Mouse (Mus musculus) neural tube, embryonic 14.5 days (tissue): ENCODE results near the gene Sars. TPM values are rescaled to one million over a fixed set of nuclear protein-coding genes. Genes with fewer than 3 reads are reported as not detected.
A peak's percentile ranks its signal among the peaks of the same experiment; 100 is the strongest.

ENCODE experiments used
- ATAC-seq: fragments of 200-750 bp; cut with Nextera tagmentation; 2 replicates; pipeline ENCODE4 v1.8.0; 2017; ENCODE audit warnings: low read depth, mild to moderate bottlenecking, moderate TSS enrichment, moderate library complexity
- H3K27ac ChIP-seq: fragments of 300-500 bp; sonication (generic); 2 replicates; pipeline ENCODE4 v1.5.1; 2014; ENCODE audit warnings: low read depth, mild to moderate bottlenecking, control low read depth, low read length, moderate library complexity, mixed read lengths
- H3K27me3 ChIP-seq: fragments of 300-500 bp; sonication (generic); 2 replicates; pipeline ENCODE4 v1.6.1; 2014; ENCODE audit warnings: low read length; ENCODE audit not compliant: control insufficient read depth, insufficient read depth
- H3K36me3 ChIP-seq: fragments of 300-500 bp; sonication (generic); 2 replicates; pipeline ENCODE4 v1.6.1; 2014; ENCODE audit warnings: low read length, mixed read lengths; ENCODE audit not compliant: control insufficient read depth, insufficient read depth
- H3K4me1 ChIP-seq: fragments of 300-500 bp; sonication (generic); 2 replicates; pipeline ENCODE4 v1.6.1; 2014; ENCODE audit warnings: low read length; ENCODE audit not compliant: control insufficient read depth, insufficient read depth
- H3K4me2 ChIP-seq: fragments of 300-500 bp; sonication (generic); 2 replicates; pipeline ENCODE4 v1.6.1; 2014; ENCODE audit warnings: mild to moderate bottlenecking, low read depth, low read length, control low read depth
- H3K4me3 ChIP-seq: fragments of 300-500 bp; sonication (generic); 2 replicates; pipeline ENCODE4 v1.5.1; 2014; ENCODE audit warnings: low read depth, low read length, control low read depth, mixed read lengths
- H3K9ac ChIP-seq: fragments of 300-500 bp; sonication (generic); replicated peaks from 2 replicates; pipeline ENCODE4 v1.6.1; 2014; ENCODE audit warnings: low read depth, mild to moderate bottlenecking, control low read depth, low read length, mixed read lengths
- H3K9me3 ChIP-seq: fragments of 300-500 bp; sonication (generic); 2 replicates; pipeline ENCODE4 v1.6.1; 2016; ENCODE audit warnings: low read length; ENCODE audit not compliant: control insufficient read depth
- WGBS: fragments of 180-500 bp; shearing (Covaris S2); extraction: QIAGEN DNeasy Blood & Tissue Kit; methylation state at CpG from one replicate; pipeline ENCODE4 v1.1.7; 2014; 5-methylcytosine and 5-hydroxymethylcytosine counted together
- polyA plus RNA-seq: library from polyadenylated mRNA; unstranded; fragments of >200 nt; fragmentation: Nextera tagmentation; extraction: Ambion mirVana; gene quantifications from 2 replicates; pipeline ENCODE4 v1.2.1, GENCODE M21; 2014

The Sars gene
- polyA plus RNA-seq, 1 experiment from 2014 or later = 223 TPM

GRCm38 (mm10) chr3:108458866-108459265 is 13.9 kb upstream of the Sars start:
- H3K27ac ChIP-seq = no peak overlapping the region
- H3K4me3 ChIP-seq = no peak overlapping the region
- H3K27me3 ChIP-seq = no peaks in the 10 kb centered on the region
- no peak for ATAC-seq
- no peaks in the 10 kb centered on the region for H3K36me3 ChIP-seq
- H3K4me1 ChIP-seq = no peaks in the 10 kb centered on the region
- no peak overlapping the region for H3K4me2 ChIP-seq
- 41% methylated on average over 10 of the region's 10 CpGs for WGBS
- no peaks in the 10 kb centered on the region for H3K9me3 ChIP-seq
- H3K9ac ChIP-seq = no peak overlapping the region

GRCm38 (mm10) chr3:108458380-108458779 is 13.4 kb upstream of the Sars start:
- H3K9me3 ChIP-seq = no peaks in the 10 kb centered on the region
- H3K36me3 ChIP-seq = no peaks in the 10 kb centered on the region
- H3K4me3 ChIP-seq = no peak overlapping the region
- no peaks in the 10 kb centered on the region for H3K27me3 ChIP-seq
- H3K4me1 ChIP-seq = no peaks in the 10 kb centered on the region
- no peak overlapping the region for H3K27ac ChIP-seq
- 63% methylated on average over 14 of the region's 14 CpGs for WGBS
- no peak overlapping the region for H3K4me2 ChIP-seq
- ATAC-seq = no peak
- no peak overlapping the region for H3K9ac ChIP-seq

GRCm38 (mm10) chr3:108454172-108454571 is 9.2 kb upstream of the Sars start:
- Histone ChIP-seq H3K27me3 (no peaks in the 10 kb centered on the region), H3K9me3 (no peaks in the 10 kb centered on the region), H3K27ac (no peak overlapping the region), H3K9ac (no peak overlapping the region), H3K4me1 (no peaks in the 10 kb centered on the region), H3K36me3 (no peaks in the 10 kb centered on the region), H3K4me2 (no peak overlapping the region), H3K4me3 (no peak overlapping the region)
- no peak for ATAC-seq
- WGBS = 92% methylated on average over 1 of the region's 1 CpGs

GRCm38 (mm10) chr3:108451969-108452368 is 7.0 kb upstream of the Sars start:
- Histone ChIP-seq H3K4me3 (no peak overlapping the region), H3K36me3 (no peaks in the 10 kb centered on the region), H3K27ac (no peak overlapping the region), H3K9ac (no peak overlapping the region), H3K4me2 (no peak overlapping the region), H3K4me1 (no peaks in the 10 kb centered on the region), H3K27me3 (no peaks in the 10 kb centered on the region), H3K9me3 (no peaks in the 10 kb centered on the region)
- ATAC-seq = no peak
- WGBS = 92% methylated on average over 2 of the region's 2 CpGs

GRCm38 (mm10) chr3:108445366-108445705 is 327 bp upstream of the Sars start:
- peak overlapping the region; percentile 60 for H3K4me3 ChIP-seq
- 15% methylated on average over 6 of the region's 6 CpGs for WGBS
- no peaks in the 10 kb centered on the region for H3K9me3 ChIP-seq
- peak overlapping the region; percentile 60 for H3K27ac ChIP-seq
- no peaks in the 10 kb centered on the region for H3K27me3 ChIP-seq
- peaks cover 3% of the 10 kb centered on the region; the same call in 1 of the 2 replicates for H3K36me3 ChIP-seq
- peak overlapping the region; percentile 97 for H3K4me2 ChIP-seq
- H3K9ac ChIP-seq = peak overlapping the region; percentile 60
- H3K4me1 ChIP-seq = peaks cover 21% of the 10 kb centered on the region
- ATAC-seq = no peak; the same call in 1 of the 2 replicates

- H3K9ac ChIP-seq = peak overlapping the region; percentile 60
- H3K4me2 ChIP-seq = peak overlapping the region; percentile 97
- ATAC-seq = peak; percentile 45; the same call in 1 of the 2 replicates
- peaks cover 21% of the 10 kb centered on the region for H3K4me1 ChIP-seq
- peak overlapping the region; percentile 60 for H3K4me3 ChIP-seq
- peaks cover 3% of the 10 kb centered on the region; the same call in 1 of the 2 replicates for H3K36me3 ChIP-seq
- WGBS = 24% methylated on average over 8 of the region's 8 CpGs
- no peaks in the 10 kb centered on the region for H3K9me3 ChIP-seq
- no peaks in the 10 kb centered on the region for H3K27me3 ChIP-seq
- no peak overlapping the region; the same call in 1 of the 2 replicates for H3K27ac ChIP-seq
Observed at GRCm38 (mm10) chr3:108444029-108444428, 980 bp downstream of the Sars start.

GRCm38 (mm10) chr3:108436380-108436714 is 8.7 kb downstream of the Sars start:
- peaks cover 23% of the 10 kb centered on the region; the same call in 1 of the 2 replicates for H3K36me3 ChIP-seq
- no peaks in the 10 kb centered on the region for H3K9me3 ChIP-seq
- H3K4me2 ChIP-seq = no peak overlapping the region
- no peak overlapping the region for H3K27ac ChIP-seq
- ATAC-seq = no peak
- H3K4me1 ChIP-seq = peaks cover 15% of the 10 kb centered on the region; the same call in 1 of the 2 replicates
- H3K9ac ChIP-seq = no peak overlapping the region
- H3K4me3 ChIP-seq = no peak overlapping the region
- 55% methylated on average over 7 of the region's 7 CpGs for WGBS
- no peaks in the 10 kb centered on the region for H3K27me3 ChIP-seq

- H3K4me1 ChIP-seq = peaks cover 15% of the 10 kb centered on the region; the same call in 1 of the 2 replicates
- H3K27me3 ChIP-seq = no peaks in the 10 kb centered on the region
- H3K27ac ChIP-seq = peak overlapping the region; percentile 45
- no peak overlapping the region for H3K4me3 ChIP-seq
- no peaks in the 10 kb centered on the region for H3K9me3 ChIP-seq
- no peak overlapping the region for H3K9ac ChIP-seq
- 73% methylated on average over 17 of the region's 17 CpGs for WGBS
- no peak for ATAC-seq
- peaks cover 28% of the 10 kb centered on the region; the same call in 1 of the 2 replicates for H3K36me3 ChIP-seq
- H3K4me2 ChIP-seq = no peak overlapping the region
Observed at GRCm38 (mm10) chr3:108435701-108436379, 9.2 kb downstream of the Sars start.

GRCm38 (mm10) chr3:108433881-108434495 is 11.0 kb downstream of the Sars start:
- ATAC-seq = peak; percentile 90
- Histone ChIP-seq H3K4me3 (no peak overlapping the region), H3K4me2 (no peak overlapping the region), H3K9ac (no peak overlapping the region), H3K4me1 (peaks cover 15% of the 10 kb centered on the region; the same call in 1 of the 2 replicates), H3K36me3 (peaks cover 38% of the 10 kb centered on the region), H3K9me3 (no peaks in the 10 kb centered on the region), H3K27me3 (no peaks in the 10 kb centered on the region), H3K27ac (peak overlapping the region; percentile 76)
- whole genome bisulfite sequencing = 18% methylated on average over 19 of the region's 19 CpGs
